Mouse (Mus musculus): ENCODE measurements around the gene Ston2. TPM values are rescaled to one million over a fixed set of nuclear protein-coding genes. Genes with fewer than 3 reads are reported as not detected.
A peak's percentile ranks its signal among the peaks of the same experiment; 100 is the strongest.

Gene Ston2
- total and polyA plus RNA-seq, 2 experiments from 2014 or later: 7.7 to 21.9 TPM

- Histone ChIP-seq H3K4me2 (ENCODE audit: low read depth, low read length) (no peak overlapping the region), H3K4me3 (ENCODE audit: low read length) (no peak overlapping the region), H3K36me3 (ENCODE audit: insufficient read depth, low read length) (no peaks in the 10 kb centered on the region), H3K27me3 (ENCODE audit: insufficient read depth, low read length) (no peaks in the 10 kb centered on the region), H3K9ac (replicated peaks; ENCODE audit: low read length) (no peak overlapping the region), H3K27ac (no peak overlapping the region), H3K9me3 (ENCODE audit: low read length) (no peaks in the 10 kb centered on the region), H3K4me1 (ENCODE audit: insufficient read depth, low read length) (no peaks in the 10 kb centered on the region)
- no peak for ATAC-seq
- DNase-seq (ENCODE audit: low spot score): no peak
- WGBS: 90% methylated on average over 12 of the region's 12 CpGs
- no peak for TF ChIP-seq CTCF (IDR thresholded peaks at IDR 0.05; ENCODE audit: low read depth)
Observed at GRCm38 (mm10) chr12:91660640-91661417, 127.4 kb downstream of the Ston2 start.

- DNase-seq (ENCODE audit: low spot score) (peak; percentile 81), ATAC-seq (peak; percentile 93)
- Histone ChIP-seq H3K4me3 (ENCODE audit: low read length) (no peak overlapping the region), H3K4me2 (ENCODE audit: low read depth, low read length) (no peak overlapping the region), H3K27me3 (ENCODE audit: insufficient read depth, low read length) (no peaks in the 10 kb centered on the region), H3K4me1 (ENCODE audit: insufficient read depth, low read length) (no peaks in the 10 kb centered on the region), H3K9me3 (ENCODE audit: low read length) (no peaks in the 10 kb centered on the region), H3K36me3 (ENCODE audit: insufficient read depth, low read length) (no peaks in the 10 kb centered on the region), H3K9ac (replicated peaks; ENCODE audit: low read length) (no peak overlapping the region), H3K27ac (no peak overlapping the region)
- 33% methylated on average over 3 of the region's 3 CpGs for WGBS
- no peak for TF ChIP-seq CTCF (IDR thresholded peaks at IDR 0.05; ENCODE audit: low read depth)
Observed at GRCm38 (mm10) chr12:91654399-91655122, 133.6 kb downstream of the Ston2 start.

- Histone ChIP-seq H3K27me3 (ENCODE audit: insufficient read depth, low read length) (no peaks in the 10 kb centered on the region), H3K4me1 (ENCODE audit: insufficient read depth, low read length) (no peaks in the 10 kb centered on the region), H3K27ac (no peak overlapping the region), H3K9me3 (ENCODE audit: low read length) (no peaks in the 10 kb centered on the region), H3K4me2 (ENCODE audit: low read depth, low read length) (no peak overlapping the region), H3K4me3 (ENCODE audit: low read length) (no peak overlapping the region), H3K9ac (replicated peaks; ENCODE audit: low read length) (no peak overlapping the region), H3K36me3 (ENCODE audit: insufficient read depth, low read length) (no peaks in the 10 kb centered on the region)
- WGBS: 95% methylated on average over 17 of the region's 17 CpGs
- DNase-seq (ENCODE audit: low spot score) (no peak), ATAC-seq (no peak)
- no peak for TF ChIP-seq CTCF (IDR thresholded peaks at IDR 0.05; ENCODE audit: low read depth)
Observed at GRCm38 (mm10) chr12:91648426-91648825, 139.8 kb downstream of the Ston2 start.

GRCm38 (mm10) chr12:91645361-91646123, 142.6 kb downstream of the Ston2 start:
- Histone ChIP-seq H3K36me3 (ENCODE audit: insufficient read depth, low read length) (no peaks in the 10 kb centered on the region), H3K9me3 (ENCODE audit: low read length) (no peaks in the 10 kb centered on the region), H3K4me1 (ENCODE audit: insufficient read depth, low read length) (peaks cover 8% of the 10 kb centered on the region), H3K9ac (replicated peaks; ENCODE audit: low read length) (no peak overlapping the region), H3K27me3 (ENCODE audit: insufficient read depth, low read length) (no peaks in the 10 kb centered on the region), H3K4me3 (ENCODE audit: low read length) (no peak overlapping the region), H3K27ac (no peak overlapping the region), H3K4me2 (ENCODE audit: low read depth, low read length) (no peak overlapping the region)
- ATAC-seq: no peak
- TF ChIP-seq CTCF (IDR thresholded peaks at IDR 0.05; ENCODE audit: low read depth): no peak
- no peak for DNase-seq (ENCODE audit: low spot score)
- 85% methylated on average over 6 of the region's 6 CpGs for WGBS

GRCm38 (mm10) chr12:91643221-91643620, 145.0 kb downstream of the Ston2 start:
- H3K27me3 ChIP-seq (ENCODE audit: insufficient read depth, low read length): no peaks in the 10 kb centered on the region
- 60% methylated on average over 7 of the region's 7 CpGs for WGBS
- H3K4me1 ChIP-seq (ENCODE audit: insufficient read depth, low read length): peaks cover 8% of the 10 kb centered on the region
- no peaks in the 10 kb centered on the region for H3K9me3 ChIP-seq (ENCODE audit: low read length)
- no peak overlapping the region for H3K9ac ChIP-seq (replicated peaks; ENCODE audit: low read length)
- H3K4me2 ChIP-seq (ENCODE audit: low read depth, low read length): no peak overlapping the region
- no peak overlapping the region for H3K4me3 ChIP-seq (ENCODE audit: low read length)
- DNase-seq (ENCODE audit: low spot score) (no peak), ATAC-seq (no peak)
- no peak overlapping the region for H3K27ac ChIP-seq
- no peaks in the 10 kb centered on the region for H3K36me3 ChIP-seq (ENCODE audit: insufficient read depth, low read length)
- no peak for TF ChIP-seq CTCF (IDR thresholded peaks at IDR 0.05; ENCODE audit: low read depth)

- Histone ChIP-seq H3K4me2 (ENCODE audit: low read depth, low read length) (no peak overlapping the region), H3K27ac (no peak overlapping the region), H3K4me1 (ENCODE audit: insufficient read depth, low read length) (peaks cover 8% of the 10 kb centered on the region), H3K9ac (replicated peaks; ENCODE audit: low read length) (no peak overlapping the region), H3K9me3 (ENCODE audit: low read length) (no peaks in the 10 kb centered on the region), H3K4me3 (ENCODE audit: low read length) (no peak overlapping the region), H3K36me3 (ENCODE audit: insufficient read depth, low read length) (no peaks in the 10 kb centered on the region), H3K27me3 (ENCODE audit: insufficient read depth, low read length) (no peaks in the 10 kb centered on the region)
- 61% methylated on average over 12 of the region's 12 CpGs for WGBS
- ATAC-seq (no peak), DNase-seq (ENCODE audit: low spot score) (no peak)
- TF ChIP-seq CTCF (IDR thresholded peaks at IDR 0.05; ENCODE audit: low read depth): no peak
Observed at GRCm38 (mm10) chr12:91642426-91643093, 145.6 kb downstream of the Ston2 start.

Data from hindbrain, postnatal 0 days (tissue).